Mouse (Mus musculus) right cerebral cortex, postnatal 10 days (tissue): ENCODE results near the gene Abtb2.
"Not testable (repeated sequence)": the region's sequence is repeated elsewhere in the genome, so short reads cannot be mapped to it uniquely, and the experiment has no call there.

Experiments used
- DNase-seq, 2 experiments: peaks; one replicate each; pipeline ENCODE4 v3.0.0; 2021; ENCODE audit warnings: low spot score in 2 of 2

Abtb2 gene

GRCm38 (mm10) chr2:103565732-103566422 lies at the start of gene Abtb2:
Gene Abtb2 (plus strand): TSS chr2:103566310.
- peak; percentile 96 for DNase-seq

- DNase-seq: no peak
These were observed 49.6 kb upstream of the Abtb2 start for GRCm38 (mm10) chr2:103516472-103516871.

GRCm38 (mm10) chr2:103525596-103525995 lies 40.5 kb upstream of the Abtb2 start:
- DNase-seq: no peak

- peak; percentile 42 to 72 for DNase-seq
These were observed 19.0 kb upstream of the Abtb2 start for GRCm38 (mm10) chr2:103547132-103547531.

- DNase-seq: not testable (repeated sequence)
These were observed 15.8 kb upstream of the Abtb2 start for GRCm38 (mm10) chr2:103550301-103550700.

- DNase-seq: no peak
These were observed 12.1 kb upstream of the Abtb2 start for GRCm38 (mm10) chr2:103554041-103554440.

- DNase-seq: no peak
These were observed 9.8 kb upstream of the Abtb2 start for GRCm38 (mm10) chr2:103556125-103556877.

- no peak for DNase-seq
These were observed 5.2 kb upstream of the Abtb2 start for GRCm38 (mm10) chr2:103560955-103561354.

GRCm38 (mm10) chr2:103564427-103565023 lies 1.6 kb upstream of the Abtb2 start:
- DNase-seq: no peak

GRCm38 (mm10) chr2:103565171-103565591 lies 929 bp upstream of the Abtb2 start:
- peak; percentile 74 to 82 for DNase-seq

GRCm38 (mm10) chr2:103566423-103566712 lies 258 bp downstream of the Abtb2 start:
- no peak for DNase-seq

- peak; percentile 53 to 60 for DNase-seq
These were observed 807 bp downstream of the Abtb2 start for GRCm38 (mm10) chr2:103566713-103567521.

- peak in 1 of 2 experiments; percentile 44 for DNase-seq
These were observed 2.1 kb downstream of the Abtb2 start for GRCm38 (mm10) chr2:103568161-103568560.

- DNase-seq: no peak
These were observed 3.6 kb downstream of the Abtb2 start for GRCm38 (mm10) chr2:103569716-103570115.

GRCm38 (mm10) chr2:103572354-103572753 lies 6.2 kb downstream of the Abtb2 start:
- DNase-seq: no peak

- DNase-seq: no peak
These were observed 10.3 kb downstream of the Abtb2 start for GRCm38 (mm10) chr2:103576371-103576770.

GRCm38 (mm10) chr2:103577752-103578662 lies 11.9 kb downstream of the Abtb2 start:
- no peak for DNase-seq

- DNase-seq: no peak
These were observed 12.6 kb downstream of the Abtb2 start for GRCm38 (mm10) chr2:103578663-103579213.

GRCm38 (mm10) chr2:103580756-103581155 lies 14.6 kb downstream of the Abtb2 start:
- DNase-seq: no peak

- no peak for DNase-seq
These were observed 15.3 kb downstream of the Abtb2 start for GRCm38 (mm10) chr2:103581369-103581897.
